Mouse (Mus musculus): Measurements from ENCODE around the gene Gm10638.

Gene Gm10638

DNA sequence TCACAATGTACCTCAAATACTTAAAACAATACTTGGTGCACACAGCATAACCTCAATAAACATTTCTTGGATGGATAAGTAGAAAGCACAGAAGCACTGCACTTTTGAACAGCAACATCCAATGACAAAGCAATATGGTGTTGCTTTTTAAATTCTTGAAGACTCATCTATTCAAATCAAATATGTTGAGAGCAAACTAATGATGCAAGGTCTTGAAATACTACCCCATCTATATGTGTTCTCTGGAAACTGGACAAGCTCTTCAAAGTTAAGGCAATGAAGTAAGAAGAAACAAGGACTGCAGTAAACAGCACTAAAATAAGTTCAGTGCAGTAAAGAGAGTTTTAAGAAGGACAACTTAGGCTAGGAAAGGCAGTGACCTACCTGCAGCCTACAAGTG is 4.6 kb upstream of the Gm10638 start:
- no peak for DNase-seq

DNA sequence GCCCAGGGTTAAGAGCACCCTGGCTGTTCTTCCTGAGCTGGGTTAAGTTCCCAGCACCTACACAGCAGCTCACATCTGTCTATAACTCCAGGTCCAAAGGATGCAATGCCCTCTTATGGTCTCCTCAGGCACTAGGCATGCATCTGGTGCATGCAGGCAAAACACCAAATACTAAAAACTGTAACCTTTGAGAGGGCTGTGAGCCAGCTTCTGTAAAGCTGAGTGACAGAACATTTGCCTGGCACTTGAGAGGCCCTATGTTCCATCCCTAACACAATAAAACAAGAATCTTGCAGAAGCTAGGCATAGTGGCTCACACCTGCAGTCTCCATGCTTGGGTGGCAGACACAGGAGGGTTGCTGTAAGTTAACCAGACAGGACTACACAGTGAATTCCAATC is 3.9 kb upstream of the Gm10638 start:
- DNase-seq, result no peak

DNA sequence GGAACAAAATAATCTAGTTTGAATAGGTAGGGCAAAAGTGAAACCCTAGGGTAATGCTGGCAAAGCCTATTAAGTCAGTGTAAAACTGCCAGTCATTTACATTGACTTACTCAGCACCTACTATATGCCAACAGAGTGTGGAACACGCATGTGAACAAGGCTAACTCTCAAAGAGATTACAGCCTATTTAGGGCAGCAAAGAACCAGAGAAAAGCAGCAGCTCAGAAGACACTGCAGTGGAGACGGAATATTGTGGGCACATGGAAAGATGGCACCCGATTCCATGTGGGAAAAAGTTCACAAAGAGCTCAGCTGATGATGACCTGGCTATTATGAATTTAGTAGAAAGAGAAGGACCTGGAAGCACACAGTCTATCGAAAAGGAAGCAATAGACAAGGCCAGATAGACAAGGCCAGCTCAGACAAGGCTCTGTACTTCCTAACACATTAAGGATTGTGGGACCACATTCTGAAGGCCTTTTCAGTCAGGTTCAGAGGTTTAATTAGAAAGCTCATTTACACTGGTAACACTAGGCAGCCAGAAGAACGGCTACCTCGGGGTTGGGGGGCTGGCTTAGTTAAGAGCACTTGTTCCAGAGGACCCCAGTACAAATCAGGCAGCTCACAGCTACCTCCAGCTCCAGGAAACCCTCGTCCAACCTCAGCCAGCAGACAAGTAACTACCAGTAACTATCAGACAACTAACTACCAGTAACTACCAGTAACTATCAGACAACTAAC is 2.7 kb upstream of the Gm10638 start:
- DNase-seq, result no peak

GRCm38 (mm10) chr8:86744313-86745220 is 932 bp upstream of the Gm10638 start:
- no peak for DNase-seq

DNA sequence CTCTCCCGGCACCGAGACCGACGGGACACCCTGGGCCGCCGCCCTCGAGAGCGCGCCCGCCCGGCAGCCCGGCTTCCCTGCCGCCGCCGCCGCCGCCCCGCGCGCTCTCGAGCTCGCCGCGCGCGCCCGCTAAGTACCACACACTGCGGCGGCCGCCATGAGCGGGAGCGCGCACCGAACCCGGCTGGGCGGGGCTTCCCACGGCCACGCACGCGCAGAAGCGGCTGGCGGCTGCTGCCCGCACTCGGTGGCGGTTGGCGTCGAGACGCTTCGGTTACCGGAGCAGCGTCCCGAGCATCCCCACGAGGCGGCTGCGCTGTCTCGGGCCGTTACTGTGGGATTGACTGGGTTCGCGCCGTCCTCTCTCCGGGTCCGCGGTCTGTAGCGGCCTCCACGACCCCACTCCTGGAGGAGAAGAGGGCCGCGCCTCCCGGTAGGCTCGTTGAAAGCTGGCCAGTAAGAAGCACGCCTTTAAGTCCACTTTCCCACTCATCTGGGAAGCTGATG is 489 bp downstream of the Gm10638 start:
- DNase-seq, result peak; percentile 93

- no peak for DNase-seq
Observed at GRCm38 (mm10) chr8:86746511-86746910, 1.0 kb downstream of the Gm10638 start.

GRCm38 (mm10) chr8:86749842-86750241 is 4.3 kb downstream of the Gm10638 start:
- DNase-seq, result no peak

GRCm38 (mm10) chr8:86756948-86757733 is 11.6 kb downstream of the Gm10638 start:
- peak; percentile 54 for DNase-seq

DNA sequence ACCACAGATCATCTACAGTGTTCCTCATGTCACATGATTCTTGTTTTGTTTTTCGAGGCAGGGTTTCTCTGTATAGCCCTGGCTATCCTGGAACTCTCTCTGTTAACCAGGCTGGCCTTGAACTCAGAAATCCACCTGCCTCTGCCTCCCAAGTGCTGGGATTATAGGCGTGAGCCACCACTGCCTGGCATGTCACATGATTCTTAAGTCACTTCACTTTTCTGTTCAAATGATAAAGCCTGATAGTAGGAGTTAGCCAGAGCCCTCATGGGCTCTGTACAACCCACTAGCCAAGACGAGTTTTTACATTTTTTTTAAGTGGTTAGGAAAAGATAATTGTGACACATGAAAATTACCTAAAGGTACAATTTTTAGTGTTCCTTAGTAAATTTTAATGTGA is 13.2 kb downstream of the Gm10638 start:
- DNase-seq, result no peak

DNA sequence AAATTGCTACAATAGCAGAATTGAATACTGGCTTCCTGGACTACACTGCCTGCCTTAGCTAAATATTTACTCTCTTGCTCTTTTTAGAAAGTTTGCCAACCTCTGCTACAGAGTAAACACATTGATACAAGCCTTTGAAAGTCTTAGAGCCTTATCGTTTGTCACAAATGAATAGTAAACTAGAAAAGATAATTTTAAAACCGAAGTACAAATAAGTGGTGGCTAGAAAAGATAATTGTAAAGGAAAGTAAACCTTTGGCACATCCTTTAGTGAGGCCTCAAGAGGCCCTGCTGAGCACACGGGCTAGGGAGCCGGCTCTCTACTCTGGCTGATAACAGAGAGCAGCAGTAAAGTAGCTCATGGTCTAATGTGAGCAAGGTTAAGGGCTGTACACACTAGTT is 13.6 kb downstream of the Gm10638 start:
- no peak for DNase-seq

DNA sequence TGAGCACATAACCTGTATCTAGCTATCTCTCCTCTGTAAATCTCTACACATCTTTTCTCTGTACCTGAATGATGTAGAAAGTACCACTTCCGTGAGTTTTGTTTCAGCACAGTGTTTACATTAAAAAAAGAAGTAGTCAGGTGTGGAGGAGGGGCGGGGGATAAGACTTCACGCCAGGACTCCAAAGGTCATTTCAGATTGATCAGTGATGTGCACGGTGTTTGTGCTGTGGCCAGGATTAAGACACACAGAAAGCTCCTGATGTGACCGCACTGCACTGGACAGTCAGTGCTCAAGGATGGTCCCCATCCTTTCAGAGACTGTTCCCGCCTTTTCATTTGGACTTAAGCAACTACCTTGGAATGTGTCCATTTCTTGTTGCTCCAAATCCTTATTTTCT is 15.2 kb downstream of the Gm10638 start:
- no peak for DNase-seq

- no peak for DNase-seq
Observed at GRCm38 (mm10) chr8:86762806-86763205, 17.3 kb downstream of the Gm10638 start.

- DNase-seq, result no peak
Observed at GRCm38 (mm10) chr8:86765155-86765554, 19.7 kb downstream of the Gm10638 start.

GRCm38 (mm10) chr8:86765669-86766068 is 20.2 kb downstream of the Gm10638 start:
- no peak for DNase-seq

DNA sequence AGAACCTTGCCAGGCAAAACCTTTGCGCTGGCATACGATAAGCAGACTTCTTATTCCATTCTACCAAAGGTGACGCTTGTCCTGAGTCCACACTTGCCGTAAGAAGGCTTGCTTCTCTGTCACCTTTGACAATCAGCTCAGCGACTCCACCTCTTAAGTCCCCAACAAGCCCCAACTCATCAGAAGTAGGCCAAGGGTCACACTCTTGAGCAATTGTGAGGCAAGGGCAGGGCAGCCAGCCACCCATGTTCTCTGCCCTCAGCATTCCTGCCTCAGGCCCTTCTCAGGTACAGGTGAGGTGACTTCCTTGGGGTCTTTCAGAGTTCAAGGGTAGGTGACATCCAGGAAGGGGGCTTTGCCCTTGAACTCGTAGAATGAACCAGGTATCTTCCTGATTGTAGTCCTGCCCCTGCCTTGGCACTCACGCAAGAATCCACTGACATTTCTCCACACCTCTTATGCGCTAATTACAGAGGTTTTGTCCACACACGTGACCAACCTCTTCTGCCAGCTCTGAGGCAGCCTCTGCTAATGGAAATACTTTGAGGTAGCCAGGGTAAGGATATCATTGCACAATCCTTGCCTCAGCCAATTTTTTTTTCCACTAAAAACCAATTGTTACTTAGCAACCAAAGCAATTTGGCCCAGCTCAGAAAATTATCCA is 21.2 kb downstream of the Gm10638 start:
- DNase-seq, result no peak

DNA sequence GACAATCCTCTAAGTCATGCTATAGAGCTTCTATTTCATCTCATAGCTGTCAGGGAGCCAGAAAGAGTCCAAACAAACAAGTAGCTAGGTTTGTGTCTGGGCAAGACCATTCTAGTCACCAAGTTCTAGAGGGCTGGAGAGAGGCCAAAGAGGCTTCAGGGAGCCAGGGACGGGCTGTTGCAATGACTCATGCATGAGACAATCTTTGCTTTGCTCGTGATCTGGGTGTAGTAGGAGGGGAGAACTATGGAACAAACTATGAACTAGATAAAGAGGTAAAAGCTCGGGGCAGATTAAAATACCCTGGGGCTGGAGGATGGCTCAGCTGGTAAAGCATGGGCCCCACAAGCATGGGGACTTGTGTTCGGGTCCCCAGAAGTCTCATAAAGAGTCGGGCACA is 23.0 kb downstream of the Gm10638 start:
- peak; percentile 58 for DNase-seq

DNA sequence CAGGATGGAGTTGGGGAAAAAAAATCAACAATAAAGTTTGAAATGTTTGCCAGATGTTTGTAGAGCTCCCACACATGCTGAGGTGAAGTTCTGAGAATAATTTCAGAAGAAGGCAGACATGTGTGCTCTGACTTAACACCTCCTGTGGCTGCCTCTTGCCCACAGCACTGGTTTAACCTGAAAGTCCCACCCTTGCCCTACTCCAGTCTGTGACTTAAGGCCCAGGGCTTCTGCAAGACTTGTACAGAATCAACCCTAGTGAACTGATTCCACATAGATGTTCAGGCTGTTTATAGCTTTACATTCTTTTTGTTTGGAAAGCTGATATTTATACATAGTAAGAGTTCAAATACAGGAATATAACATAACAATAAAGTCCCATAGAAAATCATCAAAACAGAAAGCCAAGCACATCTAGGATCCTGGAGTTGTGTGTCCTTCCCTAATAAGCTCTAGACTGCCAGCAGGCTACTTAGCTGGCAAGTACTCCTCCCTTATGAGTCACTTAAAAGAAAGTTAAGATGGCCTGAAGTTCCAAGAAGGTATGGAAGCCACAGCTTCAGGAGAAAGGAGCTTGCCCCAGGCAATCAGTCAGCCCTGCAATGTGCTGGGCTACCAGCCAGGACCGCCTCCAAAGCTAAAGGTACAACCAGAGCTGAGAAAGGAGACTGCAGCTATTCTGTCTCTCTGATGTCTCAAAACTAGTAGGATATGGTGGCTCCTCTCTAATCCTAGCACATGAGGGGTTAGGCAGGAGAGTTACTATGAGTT is 24.6 kb downstream of the Gm10638 start:
- no peak for DNase-seq

DNA sequence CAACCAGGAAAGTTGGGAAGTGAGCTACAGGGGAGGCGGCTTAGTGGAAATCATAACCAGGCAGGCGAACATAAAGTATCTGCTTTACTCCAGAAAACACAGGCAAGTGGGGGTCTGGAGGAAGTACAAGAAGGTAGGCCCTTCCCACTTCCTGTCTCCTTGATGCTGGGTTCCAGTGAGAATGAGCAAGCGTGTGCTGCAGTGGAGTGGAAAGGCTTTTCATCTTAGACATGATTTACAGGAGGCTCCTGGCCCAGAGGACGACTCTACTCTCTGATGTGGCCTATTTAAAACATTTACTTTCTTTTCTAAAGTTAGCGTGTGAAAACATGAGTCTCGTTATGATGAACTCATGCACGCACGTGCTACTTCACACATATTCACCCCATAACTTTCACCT is 33.7 kb downstream of the Gm10638 start:
- DNase-seq, result no peak

GRCm38 (mm10) chr8:86781094-86781493 is 35.6 kb downstream of the Gm10638 start:
- DNase-seq, result peak; percentile 60

GRCm38 (mm10) chr8:86786498-86786897 is 41.0 kb downstream of the Gm10638 start:
- no peak for DNase-seq

GRCm38 (mm10) chr8:86787891-86788420 is 42.5 kb downstream of the Gm10638 start:
- DNase-seq, result no peak

Data from layer of hippocampus, adult 9-11 months (tissue).